Mouse (Mus musculus) testis, postnatal 14 days (tissue): ENCODE measurements around the gene Tmem248.

ENCODE experiments used
- DNase-seq: peaks from one replicate; pipeline ENCODE4 v3.0.0; 2021; ENCODE audit warnings: low spot score

Tmem248 gene

DNA sequence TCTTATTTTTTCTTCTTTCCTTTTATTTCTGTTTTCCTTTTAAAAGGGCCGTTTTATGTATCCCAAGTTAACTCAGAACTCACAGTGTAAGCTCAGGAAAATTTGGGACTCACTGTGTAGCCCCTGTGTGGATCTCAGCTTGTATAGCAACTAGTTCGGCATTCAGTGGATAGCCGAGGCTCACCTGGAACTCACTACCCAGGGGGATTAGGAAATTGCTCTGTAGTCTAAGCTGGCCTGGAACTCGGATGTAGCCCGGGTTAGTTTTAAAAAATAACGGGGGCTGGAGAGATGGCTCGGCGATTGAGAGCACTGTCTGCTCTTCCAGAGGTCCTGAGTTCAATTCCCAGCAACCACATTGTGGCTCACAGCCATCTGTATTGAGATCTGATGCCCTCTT lies 40.4 kb downstream of the Tmem248 start:
- DNase-seq = no peak

DNA sequence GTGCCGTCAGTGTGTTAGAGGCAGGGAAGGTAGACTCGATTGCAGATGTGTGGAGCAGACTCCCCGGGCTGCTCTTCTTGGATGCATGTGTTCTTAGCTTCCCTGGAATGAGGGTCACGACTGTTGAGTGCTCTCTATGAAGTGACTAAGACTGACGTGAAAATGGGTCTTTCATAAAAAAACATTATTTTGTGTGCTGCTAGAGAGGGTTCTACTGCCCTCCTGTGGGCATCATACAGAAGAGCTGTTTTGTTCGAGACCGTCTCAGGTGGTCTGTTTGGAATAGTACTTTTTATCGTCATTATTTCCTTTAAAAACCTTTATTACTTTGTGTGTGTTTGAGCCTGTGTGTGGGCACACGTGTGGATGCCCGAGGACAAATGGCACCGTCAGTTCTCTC lies 46.6 kb downstream of the Tmem248 start:
- DNase-seq = no peak

DNA sequence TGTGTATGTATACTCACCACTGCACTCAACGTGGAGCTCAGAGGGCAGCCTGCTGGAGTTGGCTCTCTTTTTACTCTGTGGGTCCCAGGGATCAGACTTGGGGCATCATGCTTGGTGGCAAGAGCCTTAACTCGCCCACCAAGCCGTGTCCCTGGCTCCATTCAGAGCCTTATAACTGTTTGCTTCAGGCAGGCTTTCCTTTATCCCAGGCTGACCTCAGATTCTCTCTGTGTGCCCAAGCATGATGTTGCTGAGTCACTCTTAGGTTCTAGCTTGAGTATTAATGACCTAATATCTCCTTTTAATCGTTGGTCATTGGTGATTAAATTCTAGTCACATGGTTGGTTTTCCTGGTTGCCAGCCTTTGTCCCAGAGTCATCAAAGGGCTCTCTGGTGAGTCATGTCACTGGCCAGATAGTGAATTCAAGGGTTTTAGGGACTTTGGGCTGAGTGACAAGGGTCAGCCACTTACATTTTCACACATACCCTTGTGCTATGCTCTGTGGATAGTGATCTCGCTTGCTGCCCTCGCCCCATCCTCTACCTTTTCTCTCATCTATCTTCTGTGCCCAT lies 47.6 kb downstream of the Tmem248 start:
- DNase-seq = no peak

DNA sequence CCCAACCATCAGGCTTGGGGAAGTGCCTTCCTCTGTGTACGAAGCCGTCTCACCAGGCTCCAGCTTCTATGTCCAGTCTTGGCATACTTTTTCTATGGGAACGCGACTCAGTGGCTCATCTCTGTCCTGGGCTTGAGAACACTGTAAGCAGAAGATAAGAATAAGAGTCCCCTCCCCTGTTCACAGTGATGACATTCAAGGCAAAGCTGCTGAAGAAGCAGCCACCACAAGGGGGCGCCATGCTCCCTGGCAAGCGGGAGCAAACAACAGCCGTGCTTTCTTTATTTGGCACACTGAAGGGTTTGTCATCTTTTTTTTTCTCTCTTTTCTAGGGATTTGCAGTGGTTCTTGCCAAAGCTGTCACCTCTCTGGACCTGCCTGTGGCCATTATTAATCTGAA lies 49.8 kb downstream of the Tmem248 start:
- DNase-seq = no peak

DNA sequence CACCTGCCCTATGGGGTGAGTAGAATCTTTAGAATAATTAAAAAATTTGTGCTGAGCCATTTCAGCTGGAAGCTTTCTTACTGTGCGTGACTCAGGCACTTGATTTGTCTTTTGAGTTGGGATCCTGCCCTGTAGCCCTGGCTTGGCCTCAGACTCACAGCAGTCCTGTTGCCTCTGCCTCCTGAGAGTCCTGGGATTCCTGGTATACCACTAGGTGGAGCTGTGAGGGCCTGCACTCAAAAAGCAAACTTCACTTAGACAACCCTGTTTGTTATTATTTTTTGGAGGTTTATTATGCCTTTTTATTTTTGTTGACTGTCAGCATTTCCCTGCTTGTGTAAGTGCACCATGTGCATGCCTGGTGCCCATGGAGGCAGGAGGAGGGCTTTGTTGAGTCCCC lies 50.4 kb downstream of the Tmem248 start:
- no peak for DNase-seq

DNA sequence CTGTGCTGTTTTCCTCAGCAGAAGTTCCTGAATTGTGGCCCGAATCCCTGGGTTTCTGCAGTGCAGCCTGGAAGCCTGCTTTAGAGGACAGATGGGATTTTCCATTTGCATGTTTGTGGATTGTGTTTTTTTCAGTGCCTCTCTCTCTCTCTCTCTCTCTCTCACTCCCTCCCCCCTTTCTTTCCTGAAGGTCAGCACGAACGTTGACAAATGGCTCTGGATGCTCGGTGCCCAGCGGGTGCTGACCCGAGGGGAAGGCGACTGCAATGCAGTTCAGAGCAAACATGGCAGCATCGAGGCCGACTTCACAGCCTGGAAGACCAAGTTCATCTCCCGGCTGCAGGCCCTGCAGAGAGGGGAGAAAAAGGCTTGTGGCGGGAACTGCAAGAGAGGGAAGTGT lies 52.1 kb downstream of the Tmem248 start:
- no peak for DNase-seq

DNA sequence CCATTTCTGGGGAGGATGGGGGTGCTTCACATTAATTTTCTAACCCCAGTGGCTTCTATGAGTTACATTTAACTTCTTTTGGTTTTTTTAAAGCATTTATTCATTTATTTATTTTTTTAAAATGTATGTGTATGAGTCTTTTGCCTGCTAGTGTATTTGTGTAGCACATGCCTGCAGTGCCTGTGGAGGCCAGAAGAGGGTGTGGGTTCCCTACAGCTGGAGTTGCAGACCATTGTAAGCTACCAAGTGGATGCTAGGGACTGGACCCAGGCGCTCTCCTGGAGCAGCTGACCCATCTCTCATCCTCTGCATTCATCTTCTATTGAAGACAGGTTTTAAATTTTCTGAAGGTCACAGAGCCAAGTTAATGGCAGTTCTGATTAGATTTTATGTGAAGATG lies 55.5 kb downstream of the Tmem248 start:
- DNase-seq = no peak

DNA sequence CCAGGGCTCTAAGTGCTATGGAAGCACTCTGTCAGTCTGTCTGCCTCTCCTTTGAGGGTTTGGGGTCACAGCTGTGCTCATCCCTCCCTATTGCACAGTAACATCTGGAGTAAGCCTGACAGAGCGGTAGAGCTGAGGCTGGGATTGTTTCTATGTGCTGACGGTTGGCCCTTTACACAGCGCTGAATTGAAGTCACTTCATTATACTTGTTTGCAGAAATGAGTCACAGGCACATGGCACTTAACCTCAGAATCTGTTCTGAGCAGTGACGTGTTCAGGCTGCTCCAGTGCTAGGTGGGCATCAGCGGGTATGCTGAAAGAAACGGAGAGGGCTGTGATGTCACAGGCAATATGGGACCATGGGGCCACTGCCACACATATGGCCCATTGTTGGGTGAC lies 56.2 kb downstream of the Tmem248 start:
- DNase-seq = no peak

DNA sequence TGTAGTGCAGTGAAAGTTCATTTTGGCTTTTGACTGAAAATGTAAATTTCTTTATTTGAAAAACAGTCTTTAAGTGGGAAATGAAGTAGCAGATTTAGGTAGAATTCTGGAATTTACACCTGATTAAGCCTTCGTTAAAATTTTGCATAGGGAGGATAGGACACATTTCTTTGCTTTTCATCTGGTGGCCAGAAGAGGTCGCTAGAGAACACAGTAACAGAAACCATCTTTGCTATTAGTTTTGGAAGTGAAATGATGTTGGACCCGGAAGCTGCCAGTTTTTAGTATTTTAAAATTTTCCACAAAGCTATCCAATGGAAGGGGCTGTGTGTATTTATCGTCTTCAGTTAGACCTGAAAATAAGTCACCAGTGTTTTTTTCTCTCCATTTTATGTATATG lies 58.6 kb downstream of the Tmem248 start:
- DNase-seq = no peak

DNA sequence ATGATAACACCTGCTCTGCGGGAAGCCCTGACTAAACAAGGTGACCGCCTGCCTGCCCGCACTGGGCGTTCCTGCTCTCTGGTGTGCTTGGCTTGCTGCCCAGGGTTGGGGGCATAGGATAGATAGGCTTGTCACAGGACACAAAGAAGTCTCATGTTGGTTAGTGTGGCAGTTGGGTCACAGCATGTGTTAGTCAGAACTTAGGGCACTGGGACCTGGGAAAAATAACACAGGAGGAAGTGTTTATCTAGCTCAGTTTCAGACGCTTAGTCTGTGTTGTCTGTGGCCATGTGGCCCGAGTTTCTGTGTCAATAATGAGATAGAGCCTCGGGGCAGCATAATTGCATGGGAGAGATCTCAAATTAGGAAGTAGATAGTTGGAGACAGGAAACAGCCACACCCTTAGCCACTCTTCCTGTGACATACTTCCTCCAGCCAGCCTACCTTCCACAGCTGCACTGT lies 61.2 kb downstream of the Tmem248 start:
- DNase-seq = no peak

DNA sequence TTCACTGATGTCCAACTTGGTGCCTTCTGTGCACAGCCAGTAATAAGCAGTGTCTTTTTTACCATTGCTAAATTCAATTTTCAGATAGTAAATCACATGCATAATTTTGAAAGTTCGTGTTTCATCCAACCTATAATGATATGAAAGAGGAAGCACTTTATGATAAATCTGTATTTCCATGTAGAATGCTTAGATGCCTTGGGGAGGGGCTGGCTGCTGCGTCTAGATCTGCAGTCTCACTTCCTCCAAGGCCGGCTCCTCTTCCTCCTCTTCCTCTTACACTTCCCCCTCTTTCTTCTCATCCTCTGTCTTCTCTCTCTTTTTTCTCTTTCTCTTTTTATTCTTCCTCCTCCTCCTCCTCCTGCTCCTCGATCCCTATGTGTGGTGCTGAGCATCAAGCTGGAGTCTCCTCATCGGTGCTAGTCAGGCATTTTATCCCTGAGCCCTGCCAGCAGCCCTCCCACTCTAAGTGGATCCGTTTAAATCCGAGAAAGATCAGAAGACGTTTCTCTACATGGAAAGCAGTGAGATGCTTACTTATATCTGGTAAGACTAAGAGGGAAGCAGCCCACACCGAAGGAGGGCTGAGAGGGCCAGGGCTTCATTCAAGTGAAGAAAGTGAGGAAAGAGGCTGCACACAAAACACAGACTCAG lies 66.3 kb downstream of the Tmem248 start:
- no peak for DNase-seq

DNA sequence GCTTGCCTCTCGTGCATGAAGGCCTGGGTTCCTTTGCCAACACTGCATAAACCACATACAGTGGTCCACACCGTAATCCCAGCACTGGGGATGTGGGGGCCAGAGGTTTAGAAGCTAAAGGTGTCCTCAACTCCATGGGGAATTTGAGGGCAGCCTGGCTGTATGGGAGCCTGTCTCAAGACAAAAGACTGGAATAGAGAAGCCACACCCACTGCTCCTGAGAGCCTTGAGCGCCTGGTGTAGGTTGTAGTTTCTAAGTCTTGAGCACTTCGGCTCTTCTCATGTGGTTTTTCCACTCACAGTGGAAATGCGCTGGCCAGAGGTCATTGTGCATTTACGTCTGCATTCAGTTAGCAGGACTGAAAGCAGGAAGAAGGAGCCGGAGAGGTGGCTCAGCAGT lies 71.2 kb downstream of the Tmem248 start:
- DNase-seq = no peak

DNA sequence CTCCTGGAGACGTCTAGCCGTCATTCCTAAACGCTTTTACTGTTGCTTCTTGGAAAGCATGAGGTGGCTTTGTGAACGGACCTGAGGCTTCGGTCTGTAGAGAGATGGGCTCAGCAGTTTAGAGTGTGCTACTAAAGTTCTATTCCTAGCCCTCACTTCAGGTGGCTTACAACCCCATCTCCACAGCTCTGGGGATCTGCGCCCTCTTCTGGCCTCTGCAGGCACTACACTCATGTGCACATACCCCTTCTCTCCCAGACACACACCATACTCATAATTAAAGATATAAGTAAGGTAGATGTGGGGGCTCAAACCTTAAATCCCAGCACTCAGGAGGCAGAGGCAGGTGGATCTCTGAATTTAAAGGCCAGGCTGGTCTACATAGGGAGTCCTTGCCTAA lies 73.4 kb downstream of the Tmem248 start:
- DNase-seq = no peak

DNA sequence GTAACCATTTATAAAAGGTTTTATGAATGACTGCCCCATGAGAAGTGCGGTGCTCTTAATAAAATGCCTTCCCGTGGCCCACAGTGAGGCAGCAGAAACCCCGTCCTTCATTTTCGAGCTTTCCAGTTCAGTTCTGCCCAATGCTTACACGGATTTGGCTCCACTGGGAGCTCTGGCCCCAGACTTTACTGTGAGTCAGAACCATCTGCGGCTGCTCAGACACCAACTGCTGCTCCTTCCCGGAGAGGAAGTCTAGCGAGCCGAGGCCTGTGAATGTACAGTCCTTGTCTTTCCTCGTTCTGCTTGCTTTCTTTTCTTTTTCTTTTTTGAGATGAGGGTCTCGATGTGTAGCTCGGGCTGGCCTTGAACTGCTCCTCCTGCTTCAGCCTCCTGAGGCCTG lies 73.9 kb downstream of the Tmem248 start:
- DNase-seq = no peak

DNA sequence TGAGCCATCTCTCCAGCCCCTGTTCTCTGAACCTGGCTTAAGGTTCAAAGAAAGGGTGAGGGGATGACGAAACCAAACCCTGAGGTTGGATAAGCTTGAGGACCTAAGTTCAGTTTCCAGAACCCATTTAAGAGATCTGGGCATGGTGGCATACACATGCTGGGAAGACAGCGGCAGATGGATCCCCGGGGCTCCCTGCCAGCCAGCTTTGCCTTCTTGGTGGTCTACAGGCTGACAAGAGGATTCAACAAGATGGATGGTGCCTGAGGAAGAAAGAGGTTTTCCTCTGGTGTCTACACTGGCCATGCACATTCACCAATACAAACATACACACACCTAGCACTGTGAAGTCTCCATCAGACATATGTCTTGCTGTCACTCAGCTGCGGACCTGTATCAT lies 76.1 kb downstream of the Tmem248 start:
- no peak for DNase-seq
